Mouse (Mus musculus): ENCODE results near the gene Gm10337. TPM values are rescaled to one million over a fixed set of nuclear protein-coding genes. Genes with fewer than 3 reads are reported as not detected.

Gene Gm10337
- polyA plus RNA-seq, 1 experiment from 2014 or later, result not detected

DNA sequence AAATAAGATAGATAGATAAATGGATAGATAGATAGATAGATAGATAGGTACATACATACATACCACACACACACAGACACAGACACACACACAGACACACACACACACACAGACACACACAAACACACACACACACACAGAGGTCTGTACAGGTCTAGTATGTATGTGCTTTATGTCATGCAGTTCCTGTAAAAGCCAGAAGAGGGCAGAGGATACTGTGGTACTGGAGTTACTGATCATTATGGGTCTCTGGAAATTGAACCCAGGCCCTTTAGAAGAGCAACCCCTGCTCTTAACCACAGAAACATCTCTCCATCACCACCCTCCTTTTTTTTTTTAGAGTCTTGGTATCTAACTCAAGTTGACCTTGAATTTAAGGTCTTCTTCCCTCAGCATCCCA lies 39.9 kb upstream of the Gm10337 start:
- ATAC-seq (ENCODE audit: low read depth), result no peak
- no peaks in the 10 kb centered on the region for H3K9me3 ChIP-seq (ENCODE audit: control insufficient read depth, low read length)

DNA sequence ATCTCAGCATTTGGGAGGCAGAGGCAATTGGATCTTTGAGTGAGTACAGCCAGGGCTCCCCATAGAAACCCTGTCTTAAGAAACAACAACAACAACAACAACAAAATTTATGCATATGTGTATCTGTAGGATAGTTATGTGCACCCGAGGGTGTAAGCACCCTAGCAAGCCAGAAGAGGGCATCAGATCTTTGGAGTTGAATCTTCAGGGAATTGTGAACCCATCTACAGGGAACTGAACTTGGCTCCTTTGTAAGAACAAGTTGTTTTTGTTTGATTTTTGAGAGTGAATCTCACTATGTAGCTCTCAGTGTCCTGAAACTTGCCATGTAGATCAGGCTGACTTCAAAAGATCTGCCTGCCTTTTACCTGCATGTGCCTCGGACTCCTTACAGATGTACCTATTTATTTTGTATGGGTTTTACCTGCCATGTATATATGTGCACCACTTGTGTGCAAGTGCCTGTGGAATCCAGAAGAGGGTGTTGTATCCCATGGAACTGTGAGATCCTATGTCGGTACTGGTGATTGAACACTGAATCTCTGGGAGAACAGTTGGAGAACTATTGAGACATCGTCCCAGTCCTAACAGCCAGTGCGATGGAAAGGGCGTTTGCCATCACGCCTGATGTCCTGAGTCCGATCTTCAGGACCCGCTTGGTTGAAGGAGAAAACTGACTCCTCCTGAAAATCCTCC lies 34.7 kb upstream of the Gm10337 start:
- H3K27me3 ChIP-seq (ENCODE audit: control insufficient read depth, insufficient read depth, low read depth, low read length), result no peaks in the 10 kb centered on the region
- H3K9ac ChIP-seq (ENCODE audit: low read length), result no peak overlapping the region
- WGBS, result 96% methylated on average over 9 of the region's 9 CpGs
- H3K4me3 ChIP-seq (ENCODE audit: low read length), result no peak overlapping the region
- H3K4me2 ChIP-seq (ENCODE audit: low read depth, low read length), result no peak overlapping the region
- no peak for ATAC-seq (ENCODE audit: low read depth)
- no peak overlapping the region for H3K27ac ChIP-seq (ENCODE audit: low read length)
- no peaks in the 10 kb centered on the region for H3K9me3 ChIP-seq (ENCODE audit: control insufficient read depth, low read length)
- H3K4me1 ChIP-seq (replicated peaks; ENCODE audit: control insufficient read depth, insufficient read depth, low read length), result peaks cover 5% of the 10 kb centered on the region
- no peaks in the 10 kb centered on the region for H3K36me3 ChIP-seq (ENCODE audit: control insufficient read depth, insufficient read depth, low read length)

More for the DNA sequence above, 39.9 kb upstream of the Gm10337 start:
- H3K4me1 ChIP-seq (replicated peaks; ENCODE audit: control insufficient read depth, insufficient read depth, low read length), result peaks cover 7% of the 10 kb centered on the region
- H3K4me3 ChIP-seq (ENCODE audit: low read length), result no peak overlapping the region
- no peak overlapping the region for H3K9ac ChIP-seq (ENCODE audit: low read length)
- no peak overlapping the region for H3K4me2 ChIP-seq (ENCODE audit: low read depth, low read length)
- no peak overlapping the region for H3K27ac ChIP-seq (ENCODE audit: low read length)
- no peaks in the 10 kb centered on the region for H3K27me3 ChIP-seq (ENCODE audit: control insufficient read depth, insufficient read depth, low read depth, low read length)
- H3K36me3 ChIP-seq (ENCODE audit: control insufficient read depth, insufficient read depth, low read length), result no peaks in the 10 kb centered on the region

DNA sequence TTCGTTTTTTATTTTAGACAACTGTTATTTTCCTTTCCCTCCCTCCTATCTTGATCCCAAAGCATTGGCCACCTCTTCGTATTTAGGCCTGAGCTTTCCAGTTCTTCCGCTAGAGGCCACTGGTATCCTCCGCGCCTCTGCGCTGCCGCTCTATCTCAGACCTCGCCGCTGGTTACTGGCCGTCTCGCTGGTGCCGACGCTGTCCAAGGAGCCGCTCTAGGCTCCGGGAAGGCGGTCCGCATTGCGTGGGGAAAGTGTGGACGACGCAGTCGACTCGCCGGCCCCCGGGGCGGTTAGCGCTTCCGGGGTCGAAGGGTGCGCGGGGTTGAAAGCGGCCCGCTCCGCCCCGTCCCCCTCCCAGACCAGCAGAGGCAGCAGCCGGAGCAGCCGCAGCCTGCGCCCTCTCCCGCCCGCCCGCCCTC lies 33.3 kb upstream of the Gm10337 start, which contains the start of gene Pcbp2:
Gene Pcbp2 (plus strand): TSS at position 357 of the 422 bp plus-strand sequence.
- no peaks in the 10 kb centered on the region for H3K27me3 ChIP-seq (ENCODE audit: control insufficient read depth, insufficient read depth, low read depth, low read length)
- peaks cover 12% of the 10 kb centered on the region for H3K36me3 ChIP-seq (ENCODE audit: control insufficient read depth, insufficient read depth, low read length)
- no peaks in the 10 kb centered on the region for H3K9me3 ChIP-seq (ENCODE audit: control insufficient read depth, low read length)
- peak within 1 kb of the TSS; percentile 99 for H3K9ac ChIP-seq (ENCODE audit: low read length)
- H3K27ac ChIP-seq (ENCODE audit: low read length), result peak within 1 kb of the TSS; percentile 99
- peak within 1 kb of the TSS; percentile 95 for H3K4me3 ChIP-seq (ENCODE audit: low read length)
- H3K4me2 ChIP-seq (ENCODE audit: low read depth, low read length), result peak within 1 kb of the TSS; percentile 61
- ATAC-seq (ENCODE audit: low read depth), result peak; percentile 100
- under 1% methylated on average over 30 of the region's 40 CpGs for WGBS
- H3K4me1 ChIP-seq (replicated peaks; ENCODE audit: control insufficient read depth, insufficient read depth, low read length), result peaks cover 5% of the 10 kb centered on the region

DNA sequence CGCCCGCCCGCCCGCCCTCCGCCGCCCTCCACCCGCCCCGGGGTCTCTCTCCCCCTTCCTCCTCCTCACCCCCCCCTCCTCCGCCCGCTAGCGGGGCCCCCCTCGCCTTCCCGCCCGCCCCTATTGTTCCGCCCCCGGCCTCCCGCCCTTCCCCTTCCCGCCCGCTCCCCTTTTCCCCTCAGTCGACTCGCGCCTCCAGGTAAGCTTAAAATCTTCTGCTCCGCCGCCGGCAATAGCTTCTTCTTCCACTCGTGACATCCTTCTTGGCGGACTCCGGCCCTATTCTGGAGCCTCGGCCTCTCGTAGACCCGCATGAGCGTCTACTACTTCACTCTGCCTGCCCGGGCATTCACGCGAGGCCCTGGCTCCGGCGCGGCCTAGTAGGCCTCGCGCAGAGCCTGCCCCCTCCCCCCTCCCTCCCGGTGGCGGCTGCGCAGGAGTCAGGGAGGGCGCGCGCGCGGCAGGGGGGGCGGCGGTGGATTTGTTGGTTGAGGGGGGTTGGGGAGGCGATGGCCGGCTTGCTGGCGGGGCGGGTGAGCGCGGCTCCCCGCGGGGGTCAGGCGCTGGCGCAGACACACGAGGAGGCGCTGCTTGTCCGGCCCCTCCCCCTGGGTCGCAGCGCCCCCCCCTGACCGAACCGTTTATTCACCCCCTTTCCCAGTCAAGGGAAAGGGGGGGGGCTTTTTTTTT lies 32.8 kb upstream of the Gm10337 start:
- WGBS, result under 1% methylated on average over 34 of the region's 67 CpGs
- peak overlapping the region; percentile 99 for H3K9ac ChIP-seq (ENCODE audit: low read length)
- peak overlapping the region; percentile 95 for H3K4me3 ChIP-seq (ENCODE audit: low read length)
- no peaks in the 10 kb centered on the region for H3K27me3 ChIP-seq (ENCODE audit: control insufficient read depth, insufficient read depth, low read depth, low read length)
- H3K27ac ChIP-seq (ENCODE audit: low read length), result peak overlapping the region; percentile 99
- H3K36me3 ChIP-seq (ENCODE audit: control insufficient read depth, insufficient read depth, low read length), result peaks cover 15% of the 10 kb centered on the region
- H3K4me2 ChIP-seq (ENCODE audit: low read depth, low read length), result peak overlapping the region; percentile 61
- peak; percentile 73 for ATAC-seq (ENCODE audit: low read depth)
- H3K4me1 ChIP-seq (replicated peaks; ENCODE audit: control insufficient read depth, insufficient read depth, low read length), result peaks cover 5% of the 10 kb centered on the region
- no peaks in the 10 kb centered on the region for H3K9me3 ChIP-seq (ENCODE audit: control insufficient read depth, low read length)

DNA sequence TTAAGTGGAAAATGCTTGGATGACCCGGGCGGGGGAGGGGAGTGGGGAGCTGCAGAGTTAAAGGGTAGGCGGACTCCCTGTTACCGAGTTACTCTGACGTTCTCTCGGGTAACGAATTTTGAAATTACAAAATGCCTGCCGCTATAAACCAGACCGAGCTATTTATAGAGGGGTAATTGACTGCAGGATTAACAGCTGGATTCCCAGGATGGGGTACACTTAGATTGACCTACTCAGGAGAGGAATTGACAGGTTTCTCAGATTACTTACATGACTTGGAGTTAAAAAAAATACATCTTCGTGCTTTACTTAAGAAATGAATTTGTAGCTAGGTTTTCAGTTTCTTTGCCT lies 32.3 kb upstream of the Gm10337 start:
- Histone ChIP-seq H3K4me2 (ENCODE audit: low read depth, low read length) (peak overlapping the region; percentile 61), H3K9me3 (ENCODE audit: control insufficient read depth, low read length) (no peaks in the 10 kb centered on the region), H3K36me3 (ENCODE audit: control insufficient read depth, insufficient read depth, low read length) (peaks cover 20% of the 10 kb centered on the region), H3K9ac (ENCODE audit: low read length) (peak overlapping the region; percentile 99), H3K4me3 (ENCODE audit: low read length) (peak overlapping the region; percentile 95), H3K27me3 (ENCODE audit: control insufficient read depth, insufficient read depth, low read depth, low read length) (no peaks in the 10 kb centered on the region), H3K4me1 (replicated peaks; ENCODE audit: control insufficient read depth, insufficient read depth, low read length) (peaks cover 5% of the 10 kb centered on the region), H3K27ac (ENCODE audit: low read length) (peak overlapping the region; percentile 99)
- no peak for ATAC-seq (ENCODE audit: low read depth)
- WGBS, result 0% methylated on average over 10 of the region's 10 CpGs

DNA sequence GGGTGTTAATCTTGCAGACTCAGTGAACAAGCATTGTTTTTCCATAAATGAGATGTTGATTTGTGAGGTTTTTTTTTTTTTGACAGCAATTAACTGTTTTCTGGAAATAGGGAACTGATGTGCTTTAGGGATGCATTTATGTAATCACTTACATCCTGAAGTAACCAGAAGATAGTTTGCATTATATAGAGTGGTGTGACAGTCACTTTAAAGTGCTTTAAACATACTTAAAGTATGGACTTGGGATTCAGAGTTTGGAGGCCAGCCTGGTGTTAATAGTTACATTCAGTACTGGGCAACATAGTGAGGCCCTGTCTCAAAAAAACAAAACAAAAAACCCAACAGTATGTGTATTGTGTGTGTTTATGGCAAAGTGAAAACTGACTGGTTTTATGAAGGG lies 31.8 kb upstream of the Gm10337 start:
- ATAC-seq (ENCODE audit: low read depth), result no peak
- Histone ChIP-seq H3K4me1 (replicated peaks; ENCODE audit: control insufficient read depth, insufficient read depth, low read length) (peaks cover 5% of the 10 kb centered on the region), H3K4me3 (ENCODE audit: low read length) (peak overlapping the region; percentile 95), H3K9ac (ENCODE audit: low read length) (peak overlapping the region; percentile 42; the same call in 1 of the 2 replicates), H3K36me3 (ENCODE audit: control insufficient read depth, insufficient read depth, low read length) (peaks cover 22% of the 10 kb centered on the region), H3K4me2 (ENCODE audit: low read depth, low read length) (peak overlapping the region; percentile 61), H3K27me3 (ENCODE audit: control insufficient read depth, insufficient read depth, low read depth, low read length) (no peaks in the 10 kb centered on the region), H3K27ac (ENCODE audit: low read length) (no peak overlapping the region), H3K9me3 (ENCODE audit: control insufficient read depth, low read length) (no peaks in the 10 kb centered on the region)

DNA sequence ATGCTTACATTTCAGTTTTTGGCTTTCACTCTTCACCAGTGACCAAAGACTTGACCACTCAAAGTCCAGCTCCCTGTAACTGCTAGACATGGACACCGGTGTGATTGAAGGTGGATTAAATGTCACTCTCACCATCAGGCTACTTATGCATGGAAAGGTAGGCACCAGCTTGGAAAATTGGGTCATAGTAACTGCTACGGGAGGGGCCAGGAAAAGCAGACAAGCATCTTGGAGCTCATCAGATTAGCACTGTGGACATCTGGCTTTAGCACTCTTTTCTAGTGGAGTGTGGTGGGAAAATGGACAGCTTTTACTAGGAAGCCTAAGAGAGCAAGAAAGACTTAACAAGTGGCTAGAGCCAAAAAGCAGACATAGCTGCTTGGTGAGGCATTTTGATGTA lies 30.3 kb upstream of the Gm10337 start:
- no peak overlapping the region for H3K9ac ChIP-seq (ENCODE audit: low read length)
- H3K36me3 ChIP-seq (ENCODE audit: control insufficient read depth, insufficient read depth, low read length), result peaks cover 24% of the 10 kb centered on the region
- ATAC-seq (ENCODE audit: low read depth), result no peak
- H3K4me1 ChIP-seq (replicated peaks; ENCODE audit: control insufficient read depth, insufficient read depth, low read length), result peaks cover 5% of the 10 kb centered on the region
- H3K4me3 ChIP-seq (ENCODE audit: low read length), result no peak overlapping the region
- no peaks in the 10 kb centered on the region for H3K27me3 ChIP-seq (ENCODE audit: control insufficient read depth, insufficient read depth, low read depth, low read length)
- no peaks in the 10 kb centered on the region for H3K9me3 ChIP-seq (ENCODE audit: control insufficient read depth, low read length)
- no peak overlapping the region for H3K4me2 ChIP-seq (ENCODE audit: low read depth, low read length)
- no peak overlapping the region for H3K27ac ChIP-seq (ENCODE audit: low read length)
- WGBS, result 60% methylated on average over 2 of the region's 2 CpGs

DNA sequence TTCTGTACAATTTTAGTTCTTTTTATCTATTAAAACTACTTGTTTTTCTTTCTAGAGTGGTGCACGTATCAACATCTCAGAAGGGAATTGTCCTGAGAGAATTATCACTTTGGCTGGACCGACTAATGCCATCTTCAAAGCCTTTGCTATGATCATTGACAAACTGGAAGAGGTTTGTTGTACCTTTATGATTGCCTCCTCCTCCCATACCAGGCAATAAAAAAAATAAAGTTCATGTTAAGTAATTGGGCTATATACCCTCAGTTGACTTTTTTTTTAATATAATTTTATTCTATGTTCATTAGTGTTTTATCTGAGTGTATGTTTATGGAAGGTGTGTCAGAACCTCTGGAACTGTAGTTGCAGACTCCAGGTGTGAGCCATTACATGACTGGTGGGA lies 29.0 kb upstream of the Gm10337 start:
- H3K36me3 ChIP-seq (ENCODE audit: control insufficient read depth, insufficient read depth, low read length), result peaks cover 32% of the 10 kb centered on the region
- 95% methylated on average over 2 of the region's 2 CpGs for WGBS
- H3K27ac ChIP-seq (ENCODE audit: low read length), result no peak overlapping the region
- H3K9ac ChIP-seq (ENCODE audit: low read length), result no peak overlapping the region
- peaks cover 5% of the 10 kb centered on the region for H3K4me1 ChIP-seq (replicated peaks; ENCODE audit: control insufficient read depth, insufficient read depth, low read length)
- no peak for ATAC-seq (ENCODE audit: low read depth)
- no peak overlapping the region for H3K4me3 ChIP-seq (ENCODE audit: low read length)
- no peak overlapping the region for H3K4me2 ChIP-seq (ENCODE audit: low read depth, low read length)
- H3K9me3 ChIP-seq (ENCODE audit: control insufficient read depth, low read length), result no peaks in the 10 kb centered on the region
- H3K27me3 ChIP-seq (ENCODE audit: control insufficient read depth, insufficient read depth, low read depth, low read length), result no peaks in the 10 kb centered on the region

DNA sequence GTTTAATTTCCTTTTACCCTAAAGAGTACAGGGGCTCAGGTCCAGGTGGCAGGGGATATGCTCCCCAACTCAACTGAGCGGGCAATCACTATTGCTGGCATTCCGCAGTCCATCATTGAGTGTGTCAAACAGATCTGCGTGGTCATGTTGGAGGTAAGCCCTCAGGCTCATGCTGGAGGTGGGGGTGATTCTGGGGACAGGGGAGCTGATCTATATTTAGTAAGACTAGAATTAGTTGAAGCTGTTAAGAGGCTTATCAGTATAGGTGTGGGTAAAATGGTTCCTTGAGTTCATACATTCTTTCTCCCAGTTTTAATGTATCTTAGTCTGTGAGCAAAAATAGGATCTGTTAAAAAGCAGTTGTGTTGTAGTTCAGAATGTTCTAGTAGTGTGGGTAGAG lies 20.4 kb upstream of the Gm10337 start:
- Histone ChIP-seq H3K36me3 (ENCODE audit: control insufficient read depth, insufficient read depth, low read length) (peaks cover 46% of the 10 kb centered on the region), H3K4me1 (replicated peaks; ENCODE audit: control insufficient read depth, insufficient read depth, low read length) (no peaks in the 10 kb centered on the region), H3K27ac (ENCODE audit: low read length) (no peak overlapping the region), H3K9me3 (ENCODE audit: control insufficient read depth, low read length) (no peaks in the 10 kb centered on the region), H3K9ac (ENCODE audit: low read length) (no peak overlapping the region), H3K4me3 (ENCODE audit: low read length) (no peak overlapping the region), H3K27me3 (ENCODE audit: control insufficient read depth, insufficient read depth, low read depth, low read length) (no peaks in the 10 kb centered on the region), H3K4me2 (ENCODE audit: low read depth, low read length) (no peak overlapping the region)
- 86% methylated on average over 3 of the region's 3 CpGs for WGBS
- no peak for ATAC-seq (ENCODE audit: low read depth)

Data from lung, embryonic 16.5 days (tissue).